Mouse (Mus musculus) ovary, adult 18-20 months (tissue): ENCODE results near the gene 3110021N24Rik.

Source experiments
- DNase-seq: peaks from one replicate; pipeline ENCODE4 v3.0.0; 2022; ENCODE audit warnings: low spot score, mixed read lengths

The 3110021N24Rik gene

GRCm38 (mm10) chr4:108796701-108797100 lies 77.3 kb downstream of the 3110021N24Rik start:
- DNase-seq: no peak

- DNase-seq: no peak
Measured at GRCm38 (mm10) chr4:108798083-108798830, 78.8 kb downstream of the 3110021N24Rik start.

- no peak for DNase-seq
Measured at GRCm38 (mm10) chr4:108803535-108803934, 84.1 kb downstream of the 3110021N24Rik start.

- DNase-seq: no peak
Measured at GRCm38 (mm10) chr4:108811142-108811541, 91.7 kb downstream of the 3110021N24Rik start.

GRCm38 (mm10) chr4:108811550-108811949 lies 92.1 kb downstream of the 3110021N24Rik start:
- DNase-seq: no peak

GRCm38 (mm10) chr4:108825677-108826076 lies 106.2 kb downstream of the 3110021N24Rik start:
- no peak for DNase-seq

GRCm38 (mm10) chr4:108826096-108826495 lies 106.6 kb downstream of the 3110021N24Rik start:
- DNase-seq: no peak

GRCm38 (mm10) chr4:108826643-108827042 lies 107.2 kb downstream of the 3110021N24Rik start:
- DNase-seq: no peak

- no peak for DNase-seq
Measured at GRCm38 (mm10) chr4:108830698-108831097, 111.2 kb downstream of the 3110021N24Rik start.
